Mouse (Mus musculus) neural tube, embryonic 14.5 days (tissue): ENCODE measurements around the gene Vps39. TPM values are rescaled to one million over a fixed set of nuclear protein-coding genes. Genes with fewer than 3 reads are reported as not detected.

Experiments
- ATAC-seq: fragments of 200-750 bp; cut with Nextera tagmentation; 2 replicates; pipeline ENCODE4 v1.8.0; 2017; ENCODE audit warnings: low read depth, mild to moderate bottlenecking, moderate TSS enrichment, moderate library complexity
- H3K27ac ChIP-seq: fragments of 300-500 bp; sonication (generic); 2 replicates; pipeline ENCODE4 v1.5.1; 2014; ENCODE audit warnings: low read depth, mild to moderate bottlenecking, control low read depth, low read length, moderate library complexity, mixed read lengths
- H3K27me3 ChIP-seq: fragments of 300-500 bp; sonication (generic); 2 replicates; pipeline ENCODE4 v1.6.1; 2014; ENCODE audit warnings: low read length; ENCODE audit not compliant: control insufficient read depth, insufficient read depth
- H3K36me3 ChIP-seq: fragments of 300-500 bp; sonication (generic); 2 replicates; pipeline ENCODE4 v1.6.1; 2014; ENCODE audit warnings: low read length, mixed read lengths; ENCODE audit not compliant: control insufficient read depth, insufficient read depth
- H3K4me1 ChIP-seq: fragments of 300-500 bp; sonication (generic); 2 replicates; pipeline ENCODE4 v1.6.1; 2014; ENCODE audit warnings: low read length; ENCODE audit not compliant: control insufficient read depth, insufficient read depth
- H3K4me2 ChIP-seq: fragments of 300-500 bp; sonication (generic); 2 replicates; pipeline ENCODE4 v1.6.1; 2014; ENCODE audit warnings: mild to moderate bottlenecking, low read depth, low read length, control low read depth
- H3K4me3 ChIP-seq: fragments of 300-500 bp; sonication (generic); 2 replicates; pipeline ENCODE4 v1.5.1; 2014; ENCODE audit warnings: low read depth, low read length, control low read depth, mixed read lengths
- H3K9ac ChIP-seq: fragments of 300-500 bp; sonication (generic); replicated peaks from 2 replicates; pipeline ENCODE4 v1.6.1; 2014; ENCODE audit warnings: low read depth, mild to moderate bottlenecking, control low read depth, low read length, mixed read lengths
- H3K9me3 ChIP-seq: fragments of 300-500 bp; sonication (generic); 2 replicates; pipeline ENCODE4 v1.6.1; 2016; ENCODE audit warnings: low read length; ENCODE audit not compliant: control insufficient read depth
- WGBS: fragments of 180-500 bp; shearing (Covaris S2); extraction: QIAGEN DNeasy Blood & Tissue Kit; methylation state at CpG from one replicate; pipeline ENCODE4 v1.1.7; 2014; 5-methylcytosine and 5-hydroxymethylcytosine counted together
- polyA plus RNA-seq: library from polyadenylated mRNA; unstranded; fragments of >200 nt; fragmentation: Nextera tagmentation; extraction: Ambion mirVana; gene quantifications from 2 replicates; pipeline ENCODE4 v1.2.1, GENCODE M21; 2014

Gene Vps39
- polyA plus RNA-seq, 1 experiment from 2014 or later: 46.2 TPM

- H3K27ac ChIP-seq: no peak within 1 kb of the TSS
- ATAC-seq: no peak
- H3K9ac ChIP-seq: no peak within 1 kb of the TSS
- peaks cover 36% of the 10 kb centered on the region for H3K36me3 ChIP-seq
- no peak within 1 kb of the TSS for H3K4me2 ChIP-seq
- 75% methylated on average over 3 of the region's 3 CpGs for WGBS
- H3K9me3 ChIP-seq: no peaks in the 10 kb centered on the region
- H3K4me1 ChIP-seq: no peaks in the 10 kb centered on the region
- H3K4me3 ChIP-seq: no peak within 1 kb of the TSS
- H3K27me3 ChIP-seq: no peaks in the 10 kb centered on the region
Observed at GRCm38 (mm10) chr2:120313976-120314375, 39.0 kb downstream of the Vps39 start, which contains the start of gene Pla2g4f. TSS of gene Pla2g4f (minus strand) at chr2:120314165.

DNA sequence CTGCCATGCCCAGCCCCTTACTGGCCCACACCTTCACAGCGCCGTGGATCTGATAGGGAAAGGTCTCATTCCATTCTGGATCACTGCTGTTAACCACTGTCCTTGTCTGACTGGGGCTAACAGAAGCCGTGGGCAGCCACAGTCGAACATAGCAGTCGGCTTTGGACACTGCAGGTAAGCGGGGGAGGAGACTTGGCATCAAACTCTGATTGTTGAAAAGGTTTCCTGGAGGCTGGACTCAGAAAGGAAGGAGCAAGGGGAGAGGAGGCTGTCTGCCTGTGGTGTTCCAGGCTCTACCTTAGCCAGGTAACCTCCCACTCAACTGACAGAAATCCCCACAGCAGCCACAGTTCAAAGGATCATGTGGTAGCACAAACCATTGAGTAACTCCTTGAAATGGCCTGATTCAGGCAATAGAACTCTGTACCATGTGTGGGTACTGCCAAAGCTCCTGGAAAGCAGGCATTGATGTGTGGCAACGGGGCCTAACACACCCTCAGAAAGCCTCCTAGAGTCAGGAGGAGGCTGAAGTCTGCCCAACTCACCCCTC is 40.6 kb downstream of the Vps39 start:
- no peaks in the 10 kb centered on the region for H3K27me3 ChIP-seq
- WGBS: 88% methylated on average over 7 of the region's 7 CpGs
- no peak for ATAC-seq
- H3K4me2 ChIP-seq: no peak overlapping the region
- no peaks in the 10 kb centered on the region for H3K9me3 ChIP-seq
- no peak overlapping the region for H3K27ac ChIP-seq
- peaks cover 20% of the 10 kb centered on the region for H3K36me3 ChIP-seq
- H3K4me3 ChIP-seq: no peak overlapping the region
- no peaks in the 10 kb centered on the region for H3K4me1 ChIP-seq
- H3K9ac ChIP-seq: no peak overlapping the region

DNA sequence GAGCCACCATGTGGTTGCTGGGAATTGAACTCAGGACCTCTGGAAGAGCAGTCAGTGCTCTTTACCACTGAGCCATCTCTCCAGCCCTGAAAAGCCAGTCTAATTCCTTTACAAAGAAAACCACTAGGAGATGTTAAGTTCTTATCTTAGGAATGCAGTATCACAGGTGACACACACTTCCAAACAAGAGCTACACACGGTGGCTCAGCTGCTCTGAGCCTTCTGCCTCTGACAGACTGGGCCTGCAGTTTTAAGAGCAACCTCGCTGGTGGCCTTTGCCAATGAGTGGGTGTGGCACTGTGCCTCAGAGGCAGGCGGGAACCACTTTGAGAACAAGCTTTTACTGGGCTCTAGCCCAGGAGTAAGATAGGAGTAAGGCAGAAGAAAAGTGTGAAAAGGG is 48.8 kb downstream of the Vps39 start:
- Histone ChIP-seq H3K4me3 (no peak overlapping the region), H3K27me3 (no peaks in the 10 kb centered on the region), H3K4me2 (no peak overlapping the region), H3K4me1 (no peaks in the 10 kb centered on the region), H3K36me3 (no peaks in the 10 kb centered on the region), H3K9me3 (no peaks in the 10 kb centered on the region), H3K9ac (no peak overlapping the region), H3K27ac (no peak overlapping the region)
- ATAC-seq: no peak
- WGBS: 30% methylated on average over 3 of the region's 3 CpGs

GRCm38 (mm10) chr2:120301076-120301475 is 51.9 kb downstream of the Vps39 start:
- Histone ChIP-seq H3K4me3 (no peak overlapping the region), H3K27me3 (no peaks in the 10 kb centered on the region), H3K27ac (no peak overlapping the region), H3K9me3 (no peaks in the 10 kb centered on the region), H3K36me3 (no peaks in the 10 kb centered on the region), H3K4me1 (no peaks in the 10 kb centered on the region), H3K4me2 (no peak overlapping the region), H3K9ac (no peak overlapping the region)
- WGBS: 90% methylated on average over 6 of the region's 6 CpGs
- ATAC-seq: no peak

DNA sequence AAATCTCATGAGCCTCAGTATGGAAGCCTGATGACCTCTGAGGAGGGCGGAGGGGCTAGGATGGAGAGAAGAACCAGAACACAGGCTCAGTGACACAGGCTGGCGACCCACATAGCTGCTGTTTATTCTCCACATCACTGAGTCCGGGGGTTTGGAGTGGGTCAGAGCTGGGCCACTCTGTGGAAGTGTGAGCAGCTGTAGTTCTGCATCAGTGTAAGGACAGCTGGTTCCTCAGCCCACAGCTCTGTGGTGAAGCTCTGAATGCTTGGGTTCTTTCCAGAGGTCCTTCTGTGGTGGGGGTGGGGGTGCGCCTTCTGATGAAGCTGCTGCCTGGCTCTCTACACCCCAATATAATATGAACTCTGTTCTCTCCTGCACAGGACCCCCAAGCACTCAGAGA is 53.1 kb downstream of the Vps39 start:
- no peak for ATAC-seq
- H3K27me3 ChIP-seq: no peaks in the 10 kb centered on the region
- H3K9ac ChIP-seq: no peak overlapping the region
- no peaks in the 10 kb centered on the region for H3K9me3 ChIP-seq
- H3K4me2 ChIP-seq: no peak overlapping the region
- no peaks in the 10 kb centered on the region for H3K36me3 ChIP-seq
- WGBS: 91% methylated on average over 4 of the region's 4 CpGs
- no peak overlapping the region for H3K4me3 ChIP-seq
- no peaks in the 10 kb centered on the region for H3K4me1 ChIP-seq
- no peak overlapping the region for H3K27ac ChIP-seq

DNA sequence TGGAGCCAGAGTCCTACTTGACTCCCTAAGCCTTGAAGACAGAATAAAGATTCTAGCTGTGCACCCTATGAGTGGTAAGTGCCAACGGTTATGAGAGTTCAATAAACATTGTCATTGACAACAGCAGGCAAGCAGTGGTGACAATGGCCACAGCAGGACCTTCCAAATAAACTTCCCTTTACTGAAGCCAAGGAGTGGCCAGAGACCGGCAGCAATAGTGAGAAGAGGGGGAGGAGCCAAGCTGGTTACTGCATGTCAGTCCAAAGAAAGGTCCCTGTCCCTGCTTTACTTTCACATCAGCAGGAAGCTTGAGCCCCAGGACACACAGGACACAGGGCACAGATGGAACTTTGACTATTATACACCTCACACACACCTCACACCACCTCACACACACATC is 56.8 kb downstream of the Vps39 start:
- no peak overlapping the region for H3K27ac ChIP-seq
- no peak for ATAC-seq
- no peaks in the 10 kb centered on the region for H3K9me3 ChIP-seq
- no peak overlapping the region for H3K4me2 ChIP-seq
- no peaks in the 10 kb centered on the region for H3K4me1 ChIP-seq
- H3K4me3 ChIP-seq: no peak overlapping the region
- H3K36me3 ChIP-seq: no peaks in the 10 kb centered on the region
- no peaks in the 10 kb centered on the region for H3K27me3 ChIP-seq
- WGBS: 3% methylated on average over 2 of the region's 2 CpGs
- H3K9ac ChIP-seq: no peak overlapping the region

GRCm38 (mm10) chr2:120291471-120292078 is 61.4 kb downstream of the Vps39 start:
- no peaks in the 10 kb centered on the region for H3K4me1 ChIP-seq
- H3K9ac ChIP-seq: no peak overlapping the region
- ATAC-seq: no peak
- H3K36me3 ChIP-seq: no peaks in the 10 kb centered on the region
- WGBS: 90% methylated on average over 8 of the region's 9 CpGs
- H3K27ac ChIP-seq: no peak overlapping the region
- no peak overlapping the region for H3K4me2 ChIP-seq
- H3K27me3 ChIP-seq: no peaks in the 10 kb centered on the region
- H3K4me3 ChIP-seq: no peak overlapping the region
- no peaks in the 10 kb centered on the region for H3K9me3 ChIP-seq

GRCm38 (mm10) chr2:120288995-120289394 is 63.9 kb downstream of the Vps39 start, which contains the start of gene Pla2g4d:
TSS of gene Pla2g4d (minus strand) at chr2:120289197.
- no peak within 1 kb of the TSS for H3K4me3 ChIP-seq
- H3K4me2 ChIP-seq: no peak within 1 kb of the TSS
- H3K27ac ChIP-seq: no peak within 1 kb of the TSS
- no peaks in the 10 kb centered on the region for H3K36me3 ChIP-seq
- no peak within 1 kb of the TSS for H3K9ac ChIP-seq
- no peaks in the 10 kb centered on the region for H3K9me3 ChIP-seq
- H3K27me3 ChIP-seq: no peaks in the 10 kb centered on the region
- no peak for ATAC-seq
- H3K4me1 ChIP-seq: no peaks in the 10 kb centered on the region
- WGBS: 75% methylated on average over 5 of the region's 5 CpGs

DNA sequence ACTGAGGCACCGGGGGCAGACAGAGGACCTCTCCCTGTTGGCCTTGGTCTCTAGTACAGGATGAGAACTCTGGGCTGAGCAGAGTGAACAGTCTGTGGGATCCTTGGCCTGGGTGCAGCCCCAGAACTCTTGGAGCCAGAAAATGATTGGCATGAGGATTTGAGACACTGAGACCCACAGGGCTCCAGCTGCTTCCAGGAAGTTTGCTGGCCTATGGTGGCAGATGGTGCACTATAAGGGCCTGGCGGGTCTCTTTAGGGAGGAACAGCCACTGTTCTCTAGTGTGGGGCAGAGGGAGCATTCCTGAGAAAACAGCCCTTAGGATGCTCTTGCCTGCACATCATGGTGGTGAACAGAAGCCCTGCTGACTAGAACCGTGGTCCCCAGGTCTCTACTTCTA is 64.5 kb downstream of the Vps39 start:
- H3K4me1 ChIP-seq: no peaks in the 10 kb centered on the region
- no peak overlapping the region for H3K4me3 ChIP-seq
- no peak for ATAC-seq
- no peak overlapping the region for H3K4me2 ChIP-seq
- 92% methylated on average over 3 of the region's 3 CpGs for WGBS
- no peak overlapping the region for H3K9ac ChIP-seq
- no peaks in the 10 kb centered on the region for H3K9me3 ChIP-seq
- no peaks in the 10 kb centered on the region for H3K36me3 ChIP-seq
- H3K27ac ChIP-seq: no peak overlapping the region
- no peaks in the 10 kb centered on the region for H3K27me3 ChIP-seq
